Mouse (Mus musculus): Measurements from ENCODE around the gene Eif1. TPM values are rescaled to one million over a fixed set of nuclear protein-coding genes. Genes with fewer than 3 reads are reported as not detected.

The Eif1 gene
- 1,000 to 10,000 TPM; 1,802 to 2,189 TPM for polyA plus RNA-seq (2012; fragmentation: generic; extraction: Trizol)

GRCm38 (mm10) chr11:100319492-100320171, at the start of gene Eif1:
Gene Eif1, plus strand, starts transcription at chr11:100319885.

GRCm38 (mm10) chr11:100333944-100334457, 14.3 kb downstream of the Eif1 start, which contains the start of gene Gast:
Gene Gast, plus strand, starts transcription at chr11:100334407.

GRCm38 (mm10) chr11:100355972-100356818, 36.5 kb downstream of the Eif1 start, which contains the start of gene Hap1:
Gene Hap1, minus strand, starts transcription at chr11:100356128.

Other genes starting within 250 kb of the Eif1 start
- not detected for gene Krt32, start 231.7 kb upstream of the Eif1 start, polyA plus RNA-seq (2012; fragmentation: generic; extraction: Trizol)
- gene Krt35, start 223.6 kb upstream of the Eif1 start, polyA plus RNA-seq (2012; fragmentation: generic; extraction: Trizol): not detected
- gene Krt36, start 214.3 kb upstream of the Eif1 start, polyA plus RNA-seq (2012; fragmentation: generic; extraction: Trizol): under 1 TPM; 0.06 to 0.08 TPM
- gene Krt13, start 198.3 kb upstream of the Eif1 start, polyA plus RNA-seq (2012; fragmentation: generic; extraction: Trizol): 1 to 10 TPM; 8.4 to 8.9 TPM
- gene Krt15, start 184.0 kb upstream of the Eif1 start, polyA plus RNA-seq (2012; fragmentation: generic; extraction: Trizol): 10 to 100 TPM in 1 of 2 experiments, under 1 TPM in 1; 0.30 to 10.6 TPM
- under 1 TPM; 0.40 to 0.42 TPM for gene Krt19, start 171.2 kb upstream of the Eif1 start, polyA plus RNA-seq (2012; fragmentation: generic; extraction: Trizol)
- not detected for gene Krt9, start 126.6 kb upstream of the Eif1 start, polyA plus RNA-seq (2012; fragmentation: generic; extraction: Trizol)
- gene Krt14, start 112.3 kb upstream of the Eif1 start, polyA plus RNA-seq (2012; fragmentation: generic; extraction: Trizol): under 1 TPM; 0.21 to 0.26 TPM
- under 1 TPM; 0.26 to 0.29 TPM for gene Krt16, start 71.0 kb upstream of the Eif1 start, polyA plus RNA-seq (2012; fragmentation: generic; extraction: Trizol)
- not detected for gene Krt17, start 58.9 kb upstream of the Eif1 start, polyA plus RNA-seq (2012; fragmentation: generic; extraction: Trizol)
- gene Krt42, start 50.0 kb upstream of the Eif1 start, polyA plus RNA-seq (2012; fragmentation: generic; extraction: Trizol): under 1 TPM; 0.02 to 0.05 TPM
- under 1 TPM in 1 of 2 experiments, not detected in 1; 0.07 TPM for gene Gast, start 14.5 kb downstream of the Eif1 start, polyA plus RNA-seq (2012; fragmentation: generic; extraction: Trizol)
- gene Hap1, start 36.2 kb downstream of the Eif1 start, polyA plus RNA-seq (2012; fragmentation: generic; extraction: Trizol): 1 to 10 TPM in 1 of 2 experiments, under 1 TPM in 1; 0.85 to 1.1 TPM
- 1 to 10 TPM; 2.6 to 10.0 TPM for gene Jup, start 77.9 kb downstream of the Eif1 start, polyA plus RNA-seq (2012; fragmentation: generic; extraction: Trizol)
- 100 to 1,000 TPM; 103 to 258 TPM for gene P3h4, start 95.0 kb downstream of the Eif1 start, polyA plus RNA-seq (2012; fragmentation: generic; extraction: Trizol)
- 100 to 1,000 TPM; 148 to 342 TPM for gene Fkbp10, start 95.8 kb downstream of the Eif1 start, polyA plus RNA-seq (2012; fragmentation: generic; extraction: Trizol)
- 100 to 1,000 TPM in 1 of 2 experiments, 10 to 100 TPM in 1; 99.8 to 114 TPM for gene Nt5c3b, start 121.9 kb downstream of the Eif1 start, polyA plus RNA-seq (2012; fragmentation: generic; extraction: Trizol)
- 1 to 10 TPM in 1 of 2 experiments, under 1 TPM in 1; 0.12 to 2.0 TPM for gene Klhl10, start 122.0 kb downstream of the Eif1 start, polyA plus RNA-seq (2012; fragmentation: generic; extraction: Trizol)
- gene Klhl11, start 152.9 kb downstream of the Eif1 start, polyA plus RNA-seq (2012; fragmentation: generic; extraction: Trizol): 1 to 10 TPM in 1 of 2 experiments, under 1 TPM in 1; 0.21 to 2.3 TPM
- gene Acly, start 208.1 kb downstream of the Eif1 start, polyA plus RNA-seq (2012; fragmentation: generic; extraction: Trizol): 10 to 100 TPM; 34.3 to 98.6 TPM
- under 1 TPM; 0.14 to 0.72 TPM for gene Ttc25, start 225.7 kb downstream of the Eif1 start, polyA plus RNA-seq (2012; fragmentation: generic; extraction: Trizol)

Data from C3H10T1/2 (cell line).